Mouse (Mus musculus) thymus, postnatal 4 days (tissue): ENCODE results near the gene Olfr329-ps.
"Not testable (repeated sequence)": the region's sequence is repeated elsewhere in the genome, so short reads cannot be mapped to it uniquely, and the experiment has no call there.

ENCODE experiments used
- DNase-seq: peaks from one replicate; pipeline ENCODE4 v3.0.0; 2021

The Olfr329-ps gene

GRCm38 (mm10) chr11:58546322-58546721 is at the start of gene Olfr329-ps:
Gene Olfr329-ps (minus strand): TSS chr11:58546422.
- DNase-seq = no peak

GRCm38 (mm10) chr11:58594814-58595213 is 48.6 kb upstream of the Olfr329-ps start, which contains the start of gene Olfr324:
Gene Olfr324 (plus strand): TSS chr11:58595114.
- DNase-seq = no peak

GRCm38 (mm10) chr11:58588620-58589250 is 42.5 kb upstream of the Olfr329-ps start:
- no peak for DNase-seq

GRCm38 (mm10) chr11:58587898-58588348 is 41.7 kb upstream of the Olfr329-ps start:
- peak; percentile 75 for DNase-seq

GRCm38 (mm10) chr11:58578636-58579035 is 32.4 kb upstream of the Olfr329-ps start:
- DNase-seq = no peak

GRCm38 (mm10) chr11:58577430-58577829 is 31.2 kb upstream of the Olfr329-ps start, which contains the start of gene Olfr325:
Gene Olfr325 (plus strand): TSS chr11:58577730.
- DNase-seq = no peak

- no peak for DNase-seq
Measured at GRCm38 (mm10) chr11:58570405-58570804, 24.2 kb upstream of the Olfr329-ps start, which contains the start of gene Olfr224. Gene Olfr224 (minus strand): TSS chr11:58570553.

- no peak for DNase-seq
Measured at GRCm38 (mm10) chr11:58555536-58555935, 9.3 kb upstream of the Olfr329-ps start, which contains the start of gene Olfr328. Gene Olfr328 (minus strand): TSS chr11:58555636.

- not testable (repeated sequence) for DNase-seq
Measured at GRCm38 (mm10) chr11:58534736-58535135, 11.5 kb downstream of the Olfr329-ps start, which contains the start of gene Olfr330. Gene Olfr330 (minus strand): TSS chr11:58534836.

- DNase-seq = peak; percentile 14
Measured at GRCm38 (mm10) chr11:58519756-58520155, 26.5 kb downstream of the Olfr329-ps start.

- peak; percentile 68 for DNase-seq
Measured at GRCm38 (mm10) chr11:58518916-58519315, 27.3 kb downstream of the Olfr329-ps start.

GRCm38 (mm10) chr11:58509058-58509457 is 37.2 kb downstream of the Olfr329-ps start:
- not testable (repeated sequence) for DNase-seq

- DNase-seq = not testable (repeated sequence)
Measured at GRCm38 (mm10) chr11:58502472-58502871, 43.8 kb downstream of the Olfr329-ps start, which contains the start of gene Olfr331. Gene Olfr331 (minus strand): TSS chr11:58502572.

- no peak for DNase-seq
Measured at GRCm38 (mm10) chr11:58499290-58499689, 46.9 kb downstream of the Olfr329-ps start.

- no peak for DNase-seq
Measured at GRCm38 (mm10) chr11:58498761-58499160, 47.5 kb downstream of the Olfr329-ps start.

- DNase-seq = no peak
Measured at GRCm38 (mm10) chr11:58492455-58492854, 53.8 kb downstream of the Olfr329-ps start, which contains the start of gene Olfr332. Gene Olfr332 (minus strand): TSS chr11:58492555.
